Mouse (Mus musculus) G1E-ER4 (cell line): ENCODE measurements around the gene Gm20388. TPM values are rescaled to one million over a fixed set of nuclear protein-coding genes. Genes with fewer than 3 reads are reported as not detected.

Experiments used
- GATA1 ChIP-seq: IDR thresholded peaks from one replicate; pipeline ENCODE4 v1.8.0; 2012; ENCODE audit warnings: low read length, inconsistent platforms
- polyA plus RNA-seq: library from polyadenylated mRNA; stranded (reverse); fragments of >175 nt; gene quantifications from 2 replicates; pipeline ENCODE4 v1.2.3, GENCODE M21; 2012

Gene Gm20388
- polyA plus RNA-seq, 1 experiment = not detected

DNA sequence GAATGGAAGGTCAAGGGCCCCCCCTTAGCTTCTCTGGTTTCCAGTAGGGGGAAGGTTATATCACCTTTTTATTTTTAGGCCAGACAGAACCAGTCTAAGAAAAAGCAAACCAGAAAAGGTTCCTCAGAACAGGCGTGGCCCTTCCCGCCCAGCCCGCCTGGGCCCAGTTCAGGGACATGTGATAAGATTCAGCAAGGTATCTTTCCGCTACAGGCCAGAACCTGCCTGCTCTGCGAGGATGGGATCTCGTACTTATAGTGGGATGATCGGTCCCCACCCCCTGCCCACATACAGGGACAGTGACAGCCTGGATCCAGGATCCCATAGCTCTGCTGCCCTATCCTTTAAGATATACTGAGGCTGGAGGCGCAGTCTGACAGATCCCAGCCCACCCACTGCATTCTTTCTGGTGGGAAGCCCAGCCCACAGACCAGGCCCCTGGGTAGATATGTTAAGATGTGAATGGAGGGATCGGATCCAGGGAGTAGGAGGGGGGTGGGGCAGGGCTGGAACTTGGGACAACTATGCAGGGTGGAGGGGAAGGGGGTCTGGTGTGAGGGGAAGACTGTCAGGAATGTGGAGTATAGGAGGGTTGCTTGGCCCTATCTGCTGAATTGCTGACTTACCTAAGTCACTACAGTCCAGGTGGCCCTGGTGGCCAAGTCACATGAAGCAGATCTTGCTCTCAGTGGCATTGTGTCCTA lies 3245.6 kb downstream of the Gm20388 start:
- no peak for TF ChIP-seq GATA1

DNA sequence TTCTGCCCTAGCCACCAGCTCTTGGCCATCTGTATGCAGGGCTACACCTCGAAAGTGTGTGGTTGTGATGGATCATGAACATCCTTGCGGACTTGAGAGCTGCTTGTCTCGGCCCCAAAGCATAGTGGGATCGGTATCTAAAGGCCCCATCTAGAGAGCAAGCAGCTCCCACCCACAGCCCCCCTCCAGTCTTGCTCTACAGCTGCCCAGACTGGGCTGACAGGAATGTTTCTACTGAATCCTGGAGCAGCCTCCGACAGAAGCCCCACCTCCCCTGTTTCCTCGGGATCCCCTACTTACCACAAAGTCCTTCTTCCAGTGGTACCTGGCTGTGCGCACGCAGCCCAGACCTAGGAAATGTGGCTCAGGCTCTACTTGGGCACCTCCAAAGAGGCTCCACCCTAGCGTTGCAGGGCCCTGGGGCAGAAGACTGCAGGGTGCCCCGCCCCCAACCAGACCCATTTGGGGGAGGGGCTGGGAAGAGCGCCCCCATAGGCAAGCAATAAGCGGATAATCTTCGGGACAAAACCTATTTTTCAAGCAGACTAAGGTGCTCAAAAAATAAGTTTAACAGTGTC lies 3247.3 kb downstream of the Gm20388 start, which contains the start of gene Sult5a1:
Gene Sult5a1 (minus strand): TSS at position 428 of the 578 bp plus-strand sequence.
- TF ChIP-seq GATA1 = no peak

DNA sequence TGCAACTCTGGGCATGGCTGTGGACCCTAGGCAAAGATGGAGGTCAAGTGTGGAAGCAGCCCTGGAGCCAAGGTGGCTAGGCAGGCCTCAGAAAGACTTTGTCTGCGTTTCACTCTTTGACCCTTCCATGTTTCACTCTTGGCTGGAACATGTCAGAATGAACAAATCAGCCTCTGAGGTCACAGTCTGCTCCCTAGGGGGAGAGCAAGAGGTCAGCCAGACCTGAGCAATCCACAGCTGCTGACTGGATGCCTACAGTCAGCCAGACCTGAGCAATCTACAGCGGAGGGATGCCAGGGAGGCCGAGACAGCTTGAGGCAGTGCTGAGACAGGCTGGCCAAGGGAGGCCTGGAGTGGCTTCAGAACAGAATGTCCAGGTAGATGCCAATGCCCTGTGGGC lies 3270.8 kb downstream of the Gm20388 start:
- TF ChIP-seq GATA1 = no peak

DNA sequence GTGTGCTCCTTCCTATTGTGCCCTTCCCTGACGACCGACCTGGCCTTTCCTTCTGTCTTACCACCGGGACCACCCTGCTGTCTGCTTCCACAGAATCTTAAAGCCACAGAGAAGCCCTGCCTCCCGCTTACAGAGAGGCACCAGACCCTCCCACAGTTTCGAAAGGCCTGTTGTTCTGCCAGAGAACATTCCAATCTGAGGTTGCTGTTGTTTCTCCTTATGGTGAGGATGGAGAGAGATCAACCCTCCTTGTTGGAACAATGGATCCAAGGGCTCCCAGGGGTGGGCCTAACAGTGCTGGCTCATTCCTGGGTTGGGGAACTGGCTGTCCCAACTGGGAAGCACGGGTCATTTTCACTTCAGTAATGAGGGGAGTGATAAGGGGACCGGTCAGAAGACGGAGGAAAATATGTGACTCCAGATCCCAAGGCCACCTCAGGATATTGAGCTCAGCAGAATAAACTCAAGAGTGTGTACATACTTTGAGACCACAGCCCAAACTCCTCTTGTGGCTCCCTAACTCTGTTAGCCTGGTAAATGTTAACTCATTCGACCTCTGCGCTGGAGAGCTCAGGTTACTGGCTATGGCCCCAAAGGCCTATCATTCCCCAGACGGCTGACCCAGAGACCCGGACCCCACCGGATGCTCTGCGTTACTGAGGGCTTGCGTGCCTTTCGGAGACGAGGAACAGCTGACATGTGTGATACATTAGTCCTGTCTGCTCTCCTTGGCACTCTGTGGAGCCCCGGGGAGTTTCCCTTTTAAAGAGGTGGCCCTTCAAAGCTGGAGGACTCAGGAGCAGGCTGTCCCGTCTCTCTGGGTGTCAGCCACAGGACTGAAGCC lies 3275.1 kb downstream of the Gm20388 start, which contains the start of gene Dpep1:
Gene Dpep1 (plus strand): TSS at position 677 of the 844 bp plus-strand sequence.
- TF ChIP-seq GATA1 = no peak

DNA sequence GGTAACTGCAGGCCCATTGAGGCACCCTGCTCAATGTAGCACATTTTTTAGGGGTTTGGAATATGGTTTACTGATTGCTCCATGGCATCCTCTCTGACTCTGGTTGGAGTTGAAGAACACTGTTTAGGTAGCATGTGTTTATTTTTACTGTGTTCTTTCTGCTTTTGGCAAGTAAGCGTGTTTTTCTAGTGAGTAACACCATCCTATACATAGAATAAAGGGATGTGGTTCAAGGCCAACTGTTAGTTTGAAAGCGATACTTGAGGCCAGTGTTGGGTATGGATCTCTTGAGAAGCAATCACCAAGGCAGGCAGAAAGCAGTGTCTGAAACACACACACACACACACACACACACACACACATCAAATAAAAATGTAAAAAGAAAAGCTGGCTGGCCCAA lies 3277.4 kb downstream of the Gm20388 start:
- TF ChIP-seq GATA1 = no peak

DNA sequence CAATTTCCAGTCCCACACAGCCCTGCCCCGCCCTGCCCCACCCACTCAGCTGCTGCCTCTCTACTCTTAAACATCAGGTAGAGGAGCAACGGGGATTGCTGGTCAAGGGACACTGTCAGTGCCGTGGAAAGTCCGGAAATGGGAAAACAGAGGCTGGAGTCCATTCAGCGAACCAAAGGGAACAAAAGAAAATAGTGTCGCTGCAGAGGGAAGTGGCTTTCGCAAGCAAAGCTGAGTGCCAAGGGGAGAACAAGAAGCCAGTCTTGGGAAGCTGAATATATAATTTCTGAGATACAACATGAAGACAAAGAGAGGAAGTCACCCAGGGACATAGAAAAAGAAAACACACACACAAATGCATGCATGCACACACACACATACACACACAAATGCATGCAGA lies 3278.2 kb downstream of the Gm20388 start:
- no peak for TF ChIP-seq GATA1

DNA sequence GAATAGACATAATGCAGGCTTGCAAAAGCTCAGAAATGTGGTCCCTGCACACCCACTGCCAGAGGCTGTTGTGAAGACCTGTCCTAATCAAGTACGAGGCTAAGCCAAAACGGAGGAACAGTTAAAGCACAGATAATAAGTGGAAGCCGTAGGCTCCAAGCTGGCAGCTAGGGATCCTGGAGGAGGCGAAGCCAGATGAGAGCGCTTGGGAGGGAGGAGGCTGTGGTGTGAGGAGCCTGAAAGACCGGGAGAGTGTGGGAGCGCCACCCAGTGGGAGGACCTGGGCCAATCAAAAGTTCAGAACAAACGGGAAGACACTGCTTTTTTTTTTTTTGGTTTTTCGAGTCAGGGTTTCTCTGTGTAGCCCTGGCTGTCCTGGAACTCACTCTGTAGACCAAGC lies 3280.0 kb downstream of the Gm20388 start:
- no peak for TF ChIP-seq GATA1

DNA sequence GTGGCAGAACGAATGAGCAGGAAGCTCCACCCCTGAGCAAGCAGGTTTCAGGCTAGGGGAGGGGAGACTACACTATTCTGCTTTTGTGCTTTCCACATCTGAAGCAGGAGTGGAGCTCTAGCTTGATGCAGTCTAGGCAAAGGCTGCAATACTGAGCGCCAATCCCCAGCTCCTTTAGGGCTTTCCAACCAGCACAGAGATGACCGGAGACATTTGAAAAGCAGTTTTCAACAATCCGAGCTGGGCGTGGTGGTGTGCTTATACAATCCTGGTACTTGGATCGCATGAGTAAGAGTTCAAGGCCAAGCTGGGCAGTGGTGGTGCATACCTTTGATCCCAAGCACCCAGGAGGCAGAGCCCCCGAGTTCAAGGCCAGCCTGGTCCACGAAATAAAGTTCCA lies 3281.3 kb downstream of the Gm20388 start:
- no peak for TF ChIP-seq GATA1

DNA sequence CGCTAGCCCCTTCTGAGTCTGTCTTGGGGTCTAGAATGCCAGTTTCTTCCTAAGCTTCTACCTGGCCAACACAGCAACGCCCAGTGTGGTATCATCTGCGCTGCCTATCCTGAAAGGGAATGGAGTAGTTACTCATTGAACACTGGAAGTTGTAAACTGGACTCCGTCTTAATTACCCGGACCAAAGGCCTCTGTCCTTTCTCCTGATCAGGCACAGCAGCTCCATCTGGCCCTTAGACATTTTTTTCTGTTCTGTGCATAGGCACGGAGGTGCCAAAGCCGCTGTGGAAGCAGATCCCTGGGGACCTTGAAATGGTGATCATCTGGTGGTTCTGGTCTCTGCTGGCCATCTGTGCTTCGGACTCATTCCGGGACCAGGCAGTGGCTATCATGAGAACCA lies 3283.1 kb downstream of the Gm20388 start:
- TF ChIP-seq GATA1 = no peak

DNA sequence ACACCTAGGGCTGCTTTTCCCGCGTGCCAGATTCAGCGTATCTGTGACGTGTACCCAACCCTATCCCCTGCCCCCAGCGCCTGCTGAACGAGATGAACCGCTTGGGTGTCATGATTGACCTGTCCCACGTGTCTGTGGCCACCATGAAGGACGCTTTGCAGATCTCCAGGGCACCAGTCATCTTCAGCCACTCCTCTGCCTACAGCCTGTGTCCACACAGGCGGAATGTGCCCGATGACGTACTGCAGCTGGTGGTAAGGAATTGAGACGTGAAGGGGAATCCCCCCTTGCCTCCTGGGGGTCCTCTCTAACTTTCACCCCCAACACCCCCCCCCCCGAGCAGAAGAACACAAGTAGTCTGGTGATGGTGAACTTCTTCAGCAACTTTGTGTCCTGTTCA lies 3289.2 kb downstream of the Gm20388 start:
- TF ChIP-seq GATA1 = no peak

DNA sequence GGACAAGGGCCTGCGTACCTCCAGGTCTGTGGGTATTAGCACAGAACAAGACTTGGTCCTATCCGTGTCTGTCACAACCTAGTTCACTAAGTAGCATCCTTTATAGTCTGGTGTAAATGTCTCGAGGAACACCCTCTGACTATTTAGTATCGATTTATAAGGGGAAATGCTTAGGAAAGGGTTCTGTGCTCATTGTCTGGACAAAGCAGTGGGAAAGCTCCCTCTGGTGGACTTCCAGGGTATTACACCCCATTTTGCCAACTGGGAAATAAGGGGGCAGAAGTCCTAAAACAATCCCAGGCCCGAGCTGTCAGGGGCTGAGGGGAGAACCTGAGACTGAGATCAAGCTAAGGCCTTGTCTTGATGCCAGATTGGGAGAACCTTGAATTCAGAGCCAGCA lies 3291.6 kb downstream of the Gm20388 start:
- TF ChIP-seq GATA1 = no peak

DNA sequence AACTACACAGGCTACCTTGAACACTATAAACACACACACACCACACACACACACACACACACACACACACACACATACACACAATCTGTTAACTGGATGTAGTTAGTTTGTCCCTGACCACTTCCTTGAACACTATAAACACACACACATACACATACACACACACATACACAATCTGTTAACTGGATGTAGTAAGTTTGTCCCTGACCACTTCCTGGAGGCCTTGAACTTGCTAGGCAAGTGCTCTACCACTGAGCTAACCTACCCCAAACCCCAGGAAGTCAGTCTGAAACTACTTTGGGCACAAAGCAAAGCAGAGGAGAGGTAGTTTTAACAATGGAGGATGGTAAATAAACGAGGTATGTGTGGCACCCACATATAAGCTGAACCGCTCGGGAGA lies 3292.9 kb downstream of the Gm20388 start:
- no peak for TF ChIP-seq GATA1

DNA sequence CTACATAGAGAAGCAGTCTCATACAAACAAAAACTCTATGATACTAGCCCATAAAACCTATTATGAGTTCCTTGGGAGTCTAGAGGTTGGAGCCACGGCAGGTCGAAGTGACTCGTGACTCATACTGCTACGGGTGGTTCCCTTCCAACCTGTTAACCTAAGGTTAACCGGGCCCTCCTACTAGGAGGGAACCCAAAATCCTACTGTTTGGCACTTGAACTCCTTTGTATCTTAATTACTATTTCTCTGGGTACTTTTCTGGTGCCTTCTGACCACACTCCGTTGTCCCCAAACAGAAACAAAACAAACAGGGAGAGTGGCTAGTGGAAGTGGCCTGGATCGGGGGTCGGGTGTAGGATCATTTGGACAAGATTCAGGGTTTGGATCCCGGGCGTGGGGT lies 3301.2 kb downstream of the Gm20388 start:
- TF ChIP-seq GATA1 = no peak

DNA sequence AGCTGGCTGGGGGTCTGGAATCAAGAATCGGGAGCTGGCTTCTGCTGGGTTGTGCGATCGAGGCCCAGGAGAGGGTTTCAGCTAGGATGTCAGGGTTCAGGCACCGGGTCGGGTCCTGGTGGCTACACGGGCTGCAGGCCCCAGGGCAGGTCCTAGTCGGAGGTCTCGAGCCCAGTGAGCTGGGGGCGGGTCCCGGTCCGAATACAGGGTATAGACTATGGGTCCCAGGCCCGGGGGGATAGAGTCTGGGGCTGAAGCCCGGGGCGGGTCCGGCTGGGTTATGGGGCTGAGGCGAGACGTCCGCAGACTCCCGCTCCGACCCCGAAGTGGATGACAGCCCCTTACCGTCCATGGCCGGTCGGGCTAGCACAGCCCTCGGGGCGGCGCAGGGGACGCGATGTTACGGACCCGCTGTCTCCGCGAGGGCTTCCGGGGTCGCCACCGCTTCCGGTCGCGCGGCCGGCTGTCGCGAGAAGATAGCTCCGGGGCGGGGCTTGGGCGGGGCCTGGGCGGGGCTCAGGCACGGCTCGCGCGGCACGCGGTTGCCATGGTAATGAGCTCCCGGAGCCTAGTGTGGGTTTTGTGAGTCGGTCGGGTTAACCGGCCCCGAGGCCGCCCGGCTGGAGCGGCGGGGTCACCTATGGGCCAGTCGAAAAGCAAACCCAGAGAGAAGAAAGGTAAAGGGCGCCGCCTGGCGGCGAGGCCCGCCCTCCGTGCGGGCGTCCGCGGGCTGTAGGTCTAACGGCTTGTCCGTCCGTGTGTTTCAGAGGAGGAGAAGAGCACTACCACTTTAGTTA lies 3301.9 kb downstream of the Gm20388 start, which contains the start of the genes Chmp1a and Spata33:
Gene Chmp1a (minus strand): TSS at position 443 of the 797 bp plus-strand sequence.
Gene Spata33 (plus strand): TSS at position 512 of the 797 bp plus-strand sequence.
- no peak for TF ChIP-seq GATA1

DNA sequence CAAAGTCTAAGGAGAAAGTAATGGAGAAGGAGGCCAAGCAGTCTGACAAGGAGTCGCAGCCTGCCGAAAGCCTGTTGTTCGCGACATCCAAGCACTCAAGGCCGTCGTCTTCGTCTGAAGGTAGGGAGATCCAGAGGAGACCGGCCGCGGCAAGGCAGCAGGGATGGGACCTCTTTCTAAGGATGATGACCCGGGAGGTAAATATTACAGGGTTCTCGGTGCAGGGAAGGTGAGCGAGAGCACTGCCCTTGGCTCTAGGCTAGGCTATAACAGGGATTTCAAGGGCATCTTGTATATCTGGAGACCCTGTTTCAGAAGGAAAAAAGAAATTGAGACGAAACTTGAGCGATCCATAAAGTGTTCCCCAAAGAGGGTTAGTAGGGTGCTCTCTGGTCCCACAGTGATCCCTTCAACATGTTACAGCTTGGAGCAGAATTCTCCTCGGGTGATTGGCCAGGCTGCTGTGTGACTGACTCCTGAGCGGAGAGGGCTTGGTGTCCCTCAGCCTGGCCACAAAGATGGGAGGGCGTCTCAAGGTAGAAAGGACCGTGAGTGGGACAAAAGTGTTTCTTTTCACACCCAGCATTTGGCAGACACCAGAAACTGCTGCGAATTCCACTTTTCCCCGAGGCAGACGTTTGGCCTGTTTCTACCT lies 3302.6 kb downstream of the Gm20388 start:
- TF ChIP-seq GATA1 = no peak
